Mouse (Mus musculus) layer of hippocampus, adult 8-10 months (tissue): Measurements from ENCODE around the gene Camk2n2. TPM values are rescaled to one million over a fixed set of nuclear protein-coding genes. Genes with fewer than 3 reads are reported as not detected.
"Not testable (repeated sequence)": the region's sequence is repeated elsewhere in the genome, so short reads cannot be mapped to it uniquely, and the experiment has no call there.

Experiments used
- DNase-seq, 2 experiments: peaks; one replicate each; pipeline ENCODE4 v3.0.0; 2022; ENCODE audit warnings: low spot score in 2 of 2
- total RNA-seq, 4 experiments: library from RNA; stranded (reverse); gene quantifications; 2 replicates each; pipeline ENCODE4 v1.2.4; 2022

Camk2n2 gene
- 10 to 100 TPM; 84.3 to 94.8 (median 91.1) TPM for total RNA-seq

DNA sequence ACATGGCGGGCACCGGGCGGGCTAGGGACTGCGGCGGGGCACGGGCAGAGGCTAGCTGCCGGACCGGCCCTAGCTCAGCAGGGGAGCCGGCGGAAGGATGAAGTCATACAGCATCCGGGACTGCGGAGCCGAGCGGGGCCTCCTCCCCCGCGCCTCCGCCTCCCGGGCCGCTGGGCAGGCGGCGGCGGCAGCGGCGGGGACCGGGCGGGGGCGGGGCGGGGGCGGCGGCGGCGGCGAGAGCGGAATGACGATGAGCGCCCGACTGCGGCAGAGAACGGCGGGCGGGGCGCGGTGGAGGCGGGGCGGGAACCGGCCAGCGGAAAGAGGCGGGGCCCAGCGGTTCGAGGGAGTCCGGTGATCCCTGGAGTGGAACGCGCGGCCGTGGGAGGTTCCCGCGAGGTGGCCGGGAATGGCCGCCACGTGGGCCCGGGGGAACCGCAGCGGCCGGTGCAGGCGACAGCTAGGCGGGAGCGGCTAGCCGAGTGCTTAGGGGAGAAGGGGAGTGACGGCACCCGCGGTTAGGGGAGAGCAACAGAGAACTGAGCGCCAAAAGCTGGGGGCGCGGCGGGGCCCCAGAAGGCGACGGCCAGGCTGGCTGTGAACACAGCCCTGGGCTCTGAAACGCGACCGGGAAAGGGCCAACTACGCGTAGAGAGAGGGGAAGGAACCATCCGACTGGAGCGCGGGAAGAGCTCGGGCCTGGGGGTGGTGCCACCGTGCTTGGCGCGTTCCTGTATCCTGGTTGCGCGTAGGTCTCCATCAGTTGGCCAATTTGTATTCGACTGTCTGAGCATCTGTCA lies at the start of gene Camk2n2:
Gene Camk2n2, minus strand, starts transcription at position 97 of the 800 bp plus-strand sequence.
- DNase-seq = peak in 1 of 2 experiments; percentile 23

- DNase-seq = no peak
Observed at GRCm38 (mm10) chr16:20670291-20670690, 49.2 kb upstream of the Camk2n2 start.

DNA sequence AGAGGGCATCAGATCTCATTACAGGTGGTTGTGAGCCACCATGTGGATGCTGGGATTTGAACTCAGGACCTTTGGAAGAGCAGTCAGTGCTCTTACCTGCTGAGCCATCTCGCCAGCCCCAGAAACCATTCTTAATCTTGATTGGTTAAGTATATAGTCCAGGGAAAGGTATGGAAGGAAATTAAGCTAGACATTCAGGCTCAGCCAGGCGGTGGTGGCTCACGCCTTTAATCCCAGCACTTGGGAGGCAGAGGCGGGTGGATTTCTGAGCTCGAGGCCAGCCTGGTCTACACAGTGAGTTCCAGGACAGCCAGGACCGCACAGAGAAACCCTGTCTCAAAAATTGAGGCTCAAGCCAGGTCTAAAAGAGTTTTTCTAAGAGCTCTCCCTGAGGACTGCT lies 46.9 kb upstream of the Camk2n2 start, which contains the start of gene Eif4g1:
Gene Eif4g1, plus strand, starts transcription at position 301 of the 400 bp plus-strand sequence.
- not testable (repeated sequence) for DNase-seq

DNA sequence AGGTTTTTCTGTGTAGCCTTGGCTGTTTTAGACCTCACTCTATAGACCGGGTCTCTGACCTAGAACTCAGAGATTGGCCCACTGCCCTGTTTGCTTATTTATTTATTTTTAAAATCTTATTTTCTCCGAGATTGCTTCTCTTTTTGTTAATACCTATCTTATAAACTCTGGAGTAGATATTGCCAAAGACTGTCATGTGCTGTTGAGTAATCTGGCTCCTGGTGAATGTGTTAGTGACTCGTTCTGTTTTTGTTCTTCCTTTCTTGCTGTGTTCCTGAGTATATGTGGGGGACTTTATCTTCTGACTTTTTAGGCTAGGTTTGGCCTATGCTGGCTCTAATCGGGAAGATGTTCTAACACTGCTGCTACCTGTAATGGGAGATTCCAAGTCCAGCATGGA lies 36.6 kb upstream of the Camk2n2 start:
- DNase-seq = no peak

DNA sequence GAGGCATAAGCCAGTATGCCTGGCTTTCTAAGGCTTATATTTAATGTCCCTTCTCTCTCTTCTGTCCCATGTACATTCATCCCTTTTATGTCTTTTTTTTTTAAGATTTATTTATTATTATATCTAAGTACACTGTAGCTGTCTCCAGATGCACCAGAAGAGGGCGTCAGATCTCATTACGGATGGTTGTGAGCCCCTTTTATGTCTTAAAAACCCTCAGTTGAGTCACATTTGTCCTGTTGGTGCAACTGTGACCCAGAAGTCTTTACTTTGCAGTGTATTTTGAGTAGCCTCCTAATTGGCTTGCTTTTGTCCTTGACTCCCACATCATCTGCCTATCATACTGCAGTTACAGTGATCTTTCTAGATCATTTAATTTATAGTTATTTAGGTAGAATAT lies 32.2 kb upstream of the Camk2n2 start:
- DNase-seq = no peak

- no peak for DNase-seq
Observed at GRCm38 (mm10) chr16:20651947-20652310, 30.8 kb upstream of the Camk2n2 start.

DNA sequence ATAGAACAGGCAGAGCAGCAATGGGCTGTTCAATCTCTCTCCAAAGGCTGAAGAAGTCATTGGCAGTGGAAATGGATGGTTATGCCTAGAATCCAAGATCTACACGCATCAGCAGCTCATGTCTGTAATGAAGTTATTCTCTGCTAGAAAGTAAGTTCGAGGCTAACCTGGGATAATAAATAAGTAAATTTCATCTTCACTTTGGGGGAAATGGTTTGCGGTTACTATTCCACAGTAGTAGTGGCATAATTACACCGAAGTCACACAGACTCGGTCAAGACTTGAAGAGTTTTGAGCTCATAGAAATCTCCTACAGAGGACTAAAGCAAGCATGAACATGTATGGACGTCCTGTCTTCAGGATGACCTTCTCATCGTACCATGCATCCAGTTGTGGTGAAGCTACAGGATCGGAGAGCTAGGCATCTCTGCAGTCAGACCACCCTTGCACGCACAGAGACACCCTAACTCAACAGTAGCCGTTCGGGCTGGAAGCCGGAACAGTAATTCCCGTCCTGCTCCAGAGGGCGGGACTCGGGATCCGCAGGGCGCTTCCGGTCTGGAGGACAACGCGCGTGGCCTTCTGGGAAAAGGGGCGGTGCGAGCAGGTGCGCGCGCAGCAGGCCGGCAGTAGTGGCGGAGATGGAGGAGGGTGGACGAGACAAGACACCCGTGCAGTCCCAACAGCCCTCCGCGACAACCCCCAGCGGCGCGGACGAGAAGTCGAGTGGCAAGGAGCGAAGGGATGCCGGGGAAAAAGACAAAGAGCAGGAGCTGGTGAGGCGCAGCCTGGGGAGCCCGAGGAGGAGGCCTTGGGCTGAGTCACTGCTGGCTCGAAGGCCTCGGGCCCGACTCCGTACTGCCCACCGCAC lies 30.2 kb upstream of the Camk2n2 start, which contains the start of gene Psmd2:
Gene Psmd2, plus strand, starts transcription at position 577 of the 871 bp plus-strand sequence.
- DNase-seq = peak; percentile 91 to 95

DNA sequence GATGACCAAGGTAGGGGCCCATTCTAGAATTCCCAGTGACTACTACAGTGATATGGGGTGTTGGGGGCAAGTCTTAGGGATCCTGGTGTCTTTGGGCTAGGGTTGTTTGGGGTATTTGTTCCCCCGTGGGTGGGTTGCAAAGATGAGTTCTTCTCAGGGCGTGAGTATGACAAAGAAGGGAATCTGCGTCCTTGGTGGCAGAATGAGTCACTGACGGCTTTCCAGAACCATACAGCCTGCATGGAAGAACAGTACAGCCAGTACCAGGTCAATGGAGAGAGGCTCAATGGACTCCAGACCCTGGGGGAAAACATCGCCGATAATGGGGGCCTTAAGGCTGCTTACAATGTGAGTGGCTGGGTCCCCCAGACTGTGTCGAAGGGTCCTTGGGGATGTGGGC lies 22.8 kb upstream of the Camk2n2 start:
- no peak for DNase-seq

GRCm38 (mm10) chr16:20642161-20642560 lies 21.1 kb upstream of the Camk2n2 start:
- DNase-seq = peak in 1 of 2 experiments; percentile 75

- peak in 1 of 2 experiments; percentile 48 for DNase-seq
Observed at GRCm38 (mm10) chr16:20638367-20638766, 17.3 kb upstream of the Camk2n2 start.

- no peak for DNase-seq
Observed at GRCm38 (mm10) chr16:20637410-20637809, 16.3 kb upstream of the Camk2n2 start.

- no peak for DNase-seq
Observed at GRCm38 (mm10) chr16:20629731-20630634, 8.9 kb upstream of the Camk2n2 start, which contains the start of gene Ece2. TSS of gene Ece2 (plus strand) at chr16:20629828.

GRCm38 (mm10) chr16:20628871-20629391 lies 7.8 kb upstream of the Camk2n2 start:
- DNase-seq = peak in 1 of 2 experiments; percentile 42

- DNase-seq = no peak
Observed at GRCm38 (mm10) chr16:20623211-20623610, 2.1 kb upstream of the Camk2n2 start.

- peak in 1 of 2 experiments; percentile 56 for DNase-seq
Observed at GRCm38 (mm10) chr16:20621991-20622685, 1.1 kb upstream of the Camk2n2 start.

DNA sequence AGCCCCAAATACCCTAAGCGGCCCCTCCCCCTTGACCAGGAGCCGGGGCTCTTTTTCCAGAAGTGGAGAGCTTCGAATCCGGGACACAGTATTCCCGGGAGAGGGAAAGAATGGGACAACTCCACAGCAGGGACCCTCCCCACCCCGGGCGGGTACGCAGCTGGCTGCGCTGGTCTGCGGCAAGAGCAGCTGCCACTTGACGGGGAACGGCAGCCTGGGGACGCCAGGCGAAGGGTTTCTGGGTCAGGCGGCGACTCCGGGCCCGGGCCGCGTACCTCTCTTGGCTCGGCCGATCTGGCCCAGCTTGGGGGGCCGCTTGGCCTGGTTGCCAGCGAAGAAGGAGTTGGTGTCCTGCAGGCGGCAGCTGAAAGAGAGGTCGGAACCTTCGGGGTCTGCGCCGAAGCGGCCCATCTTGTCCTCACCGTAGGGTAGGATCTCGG lies 316 bp downstream of the Camk2n2 start:
- peak in 1 of 2 experiments; percentile 20 for DNase-seq

DNA sequence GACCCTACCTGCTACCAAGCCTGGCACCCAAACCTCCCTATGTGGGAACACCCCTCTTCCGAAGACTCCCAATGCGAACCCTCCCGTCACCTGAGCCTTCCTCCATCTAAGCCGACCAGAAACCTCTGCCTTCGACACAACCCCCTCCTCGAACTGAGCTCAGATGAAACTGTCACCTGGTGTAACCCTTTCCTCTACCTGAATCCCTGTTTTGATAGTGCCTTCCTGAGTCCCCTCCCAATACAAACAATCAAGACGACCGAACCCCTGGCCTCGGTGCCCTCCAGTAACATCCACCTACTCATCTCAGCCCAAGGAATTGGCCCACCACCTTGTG lies 720 bp downstream of the Camk2n2 start:
- DNase-seq = no peak

DNA sequence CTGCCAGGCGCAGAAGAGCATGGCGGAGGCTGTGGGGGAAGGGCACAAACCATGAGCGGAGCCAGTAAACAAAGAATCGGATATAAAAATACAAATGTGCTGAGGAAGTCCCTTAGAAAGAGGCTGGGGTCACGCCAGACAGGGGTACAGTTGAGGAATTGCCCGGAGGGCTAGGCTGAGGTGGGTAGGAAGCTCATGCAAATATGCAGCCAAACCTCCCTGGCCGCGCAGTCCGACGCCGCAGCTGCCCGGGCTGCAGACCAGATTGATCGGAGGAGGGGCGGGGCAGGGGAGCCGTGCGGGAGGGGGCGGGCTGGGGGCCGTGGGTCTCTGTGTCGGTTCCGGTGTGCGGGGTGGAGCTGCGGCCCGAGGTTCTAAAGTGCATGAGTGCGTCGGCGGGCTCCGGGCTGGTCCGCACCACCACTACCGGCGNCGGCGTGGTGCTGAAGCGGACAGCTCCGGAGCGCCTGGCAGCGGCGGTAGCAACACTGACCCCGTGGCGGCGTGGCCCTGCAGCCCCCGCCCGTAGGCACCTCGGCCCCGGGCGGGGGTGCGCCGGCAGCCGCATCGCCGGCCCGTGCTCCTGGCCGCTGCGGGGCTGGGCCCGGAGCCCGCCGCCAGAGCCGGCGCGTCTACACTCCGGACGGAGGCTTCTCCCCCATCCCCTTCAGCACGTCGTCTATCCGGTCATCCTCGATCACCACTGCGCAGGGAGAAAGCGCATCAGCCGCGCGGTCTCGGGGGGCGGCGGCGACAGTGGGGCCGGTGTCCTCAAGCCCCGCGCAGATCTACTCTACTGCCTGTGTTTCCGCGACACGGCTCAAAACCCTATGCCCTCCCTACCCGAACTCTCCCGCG lies 1.3 kb downstream of the Camk2n2 start:
- no peak for DNase-seq
